Mouse (Mus musculus) embryonic facial prominence, embryonic 10.5 days (tissue): Measurements from ENCODE around the gene Gm5136. TPM values are rescaled to one million over a fixed set of nuclear protein-coding genes. Genes with fewer than 3 reads are reported as not detected.

ENCODE experiments used
- DNase-seq: peaks from one replicate; pipeline ENCODE4 v3.0.0-alpha.2; 2017; ENCODE audit warnings: low spot score
- H3K27ac ChIP-seq: fragments of 300-500 bp; sonication (generic); replicated peaks from 2 replicates; pipeline ENCODE4 v1.5.1; 2016; ENCODE audit warnings: mild to moderate bottlenecking
- H3K27me3 ChIP-seq: fragments of 300-500 bp; sonication (generic); replicated peaks from 2 replicates; pipeline ENCODE4 v1.6.1; 2016; ENCODE audit warnings: low read depth, mild to moderate bottlenecking; ENCODE audit not compliant: poor library complexity, severe bottlenecking
- H3K36me3 ChIP-seq: fragments of 300-500 bp; sonication (generic); replicated peaks from 2 replicates; pipeline ENCODE4 v1.6.1; 2016; ENCODE audit warnings: mild to moderate bottlenecking, moderate library complexity
- H3K4me1 ChIP-seq: fragments of 300-500 bp; sonication (generic); 2 replicates; pipeline ENCODE4 v1.6.1; 2016
- H3K4me3 ChIP-seq: fragments of 300-500 bp; sonication (generic); 2 replicates; pipeline ENCODE4 v1.5.1; 2016; ENCODE audit warnings: mild to moderate bottlenecking, moderate library complexity
- H3K9me3 ChIP-seq: fragments of 300-500 bp; sonication (generic); 2 replicates; pipeline ENCODE4 v1.6.1; 2016; ENCODE audit warnings: mild to moderate bottlenecking
- WGBS: fragments of 180-500 bp; shearing (Covaris S2); methylation state at CpG from one replicate; pipeline ENCODE4 v1.1.7; 2016; 5-methylcytosine and 5-hydroxymethylcytosine counted together
- polyA plus RNA-seq: library from polyadenylated mRNA; unstranded; fragments of >200 nt; fragmentation: Nextera tagmentation; extraction: Ambion mirVana; gene quantifications from 2 replicates; pipeline ENCODE4 v1.2.1, GENCODE M21; 2016

The Gm5136 gene
- polyA plus RNA-seq, 1 experiment from 2014 or later: not detected

DNA sequence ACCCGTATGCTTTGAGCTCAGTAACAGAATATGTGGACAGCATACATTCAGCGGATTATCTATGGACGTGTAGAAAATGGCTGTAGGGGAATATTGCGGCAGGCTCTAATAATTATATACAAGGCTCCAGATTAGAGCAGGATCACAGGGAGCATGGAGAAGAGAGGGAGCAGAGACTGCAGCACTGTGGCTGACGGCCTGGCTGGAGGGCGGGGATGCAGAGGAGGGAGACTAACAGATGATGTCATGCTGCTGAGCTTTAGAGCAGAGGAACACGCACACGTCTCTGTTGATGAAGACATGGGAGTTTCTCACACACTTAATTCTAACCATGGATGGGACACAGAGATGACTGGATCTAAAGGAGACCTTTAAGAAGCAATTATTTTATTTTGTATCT, 22.9 kb downstream of the Gm5136 start:
- 86% methylated on average over 8 of the region's 8 CpGs for WGBS
- Histone ChIP-seq H3K27ac (no peak overlapping the region), H3K4me1 (no peaks in the 10 kb centered on the region), H3K27me3 (no peaks in the 10 kb centered on the region), H3K9me3 (no peaks in the 10 kb centered on the region), H3K4me3 (no peak overlapping the region), H3K36me3 (no peaks in the 10 kb centered on the region)
- no peak for DNase-seq

DNA sequence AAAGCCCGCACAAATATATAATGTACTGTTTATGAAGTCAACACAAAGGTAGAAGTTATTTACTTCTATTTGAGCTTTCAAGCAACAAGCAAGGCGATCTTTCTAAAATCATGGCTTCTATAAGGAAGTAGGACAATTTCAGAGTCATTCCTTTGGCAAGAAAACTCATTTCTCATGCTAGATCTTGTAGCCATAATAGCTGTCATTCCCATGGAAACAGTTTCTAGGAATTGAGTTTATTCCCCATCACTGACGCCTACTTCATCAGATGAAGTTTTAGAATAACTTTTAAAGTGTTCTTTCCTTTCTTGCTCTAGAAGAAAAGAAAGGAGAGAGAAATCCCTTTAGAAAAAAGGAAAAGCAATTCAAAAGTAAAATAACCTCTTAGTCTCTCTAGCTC, 31.0 kb downstream of the Gm5136 start:
- 89% methylated on average over 3 of the region's 3 CpGs for WGBS
- H3K27ac ChIP-seq: no peak overlapping the region
- H3K4me1 ChIP-seq: no peaks in the 10 kb centered on the region
- H3K9me3 ChIP-seq: no peaks in the 10 kb centered on the region
- DNase-seq: no peak
- H3K4me3 ChIP-seq: no peak overlapping the region
- no peaks in the 10 kb centered on the region for H3K36me3 ChIP-seq
- H3K27me3 ChIP-seq: no peaks in the 10 kb centered on the region

DNA sequence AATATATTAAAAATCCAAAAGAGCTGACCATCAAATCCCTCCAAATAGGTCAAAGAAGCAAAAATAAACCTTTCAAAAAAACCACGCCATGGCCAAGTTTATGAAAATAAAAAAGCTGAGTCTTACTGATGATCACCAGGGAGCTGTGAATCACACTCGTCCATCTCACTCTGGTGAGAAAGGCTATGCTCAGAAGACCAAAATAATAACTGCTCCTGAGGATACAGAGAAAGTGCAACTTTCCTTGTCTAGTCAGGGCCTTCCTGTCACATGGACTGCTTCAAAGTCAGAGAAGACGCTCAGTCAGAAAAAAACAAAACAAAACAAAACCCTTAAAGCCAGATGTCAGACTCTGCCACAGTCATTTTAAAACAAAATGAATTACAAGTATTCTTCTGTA, 39.7 kb downstream of the Gm5136 start:
- no peak overlapping the region for H3K4me3 ChIP-seq

DNA sequence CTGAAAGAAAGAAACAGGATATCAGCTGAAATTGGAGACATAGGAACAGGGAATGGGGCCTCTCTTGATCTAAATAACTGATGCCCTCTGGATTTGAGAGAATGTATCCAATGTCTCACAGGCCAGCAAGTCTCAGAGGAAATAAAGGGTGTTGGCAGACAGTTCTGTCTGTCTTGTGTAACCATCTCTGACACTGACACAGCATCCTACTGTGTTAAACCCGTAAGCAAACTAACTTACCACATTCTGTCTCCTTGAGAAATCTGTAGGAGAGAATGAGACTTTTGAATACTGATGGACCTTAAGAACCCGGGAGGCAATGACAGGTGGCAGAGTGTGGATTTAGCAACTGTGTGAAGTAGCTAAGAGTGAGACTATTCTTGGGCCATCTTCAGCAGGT, 41.7 kb downstream of the Gm5136 start:
- Histone ChIP-seq H3K27me3 (no peaks in the 10 kb centered on the region), H3K4me1 (no peaks in the 10 kb centered on the region), H3K36me3 (no peaks in the 10 kb centered on the region), H3K27ac (no peak overlapping the region), H3K4me3 (no peak overlapping the region), H3K9me3 (no peaks in the 10 kb centered on the region)
- WGBS: 76% methylated on average over 2 of the region's 2 CpGs
- DNase-seq: no peak

More for the DNA sequence above, 39.7 kb downstream of the Gm5136 start:
- no peaks in the 10 kb centered on the region for H3K9me3 ChIP-seq
- no peaks in the 10 kb centered on the region for H3K4me1 ChIP-seq
- H3K27ac ChIP-seq: no peak overlapping the region
- WGBS: 65% methylated on average over 3 of the region's 3 CpGs
- no peak for DNase-seq
- H3K36me3 ChIP-seq: no peaks in the 10 kb centered on the region
- H3K27me3 ChIP-seq: no peaks in the 10 kb centered on the region

DNA sequence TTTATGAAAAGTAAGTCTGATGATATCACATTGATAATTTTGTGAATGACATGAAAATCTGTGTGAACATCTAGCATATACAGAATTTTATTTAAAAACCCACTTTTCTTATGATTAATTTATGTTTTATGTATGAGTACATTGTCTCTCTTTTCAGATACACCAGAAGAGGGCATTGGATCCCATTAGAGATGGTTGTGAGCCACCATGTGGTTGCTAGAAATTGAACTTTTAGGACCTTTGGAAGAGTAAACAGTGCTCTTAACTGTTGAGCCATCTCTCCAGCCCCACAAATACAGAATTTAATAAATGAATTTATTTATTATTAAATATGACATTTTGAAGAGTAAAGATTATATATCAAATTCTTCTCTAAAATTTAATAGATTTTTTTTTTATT, 42.3 kb downstream of the Gm5136 start:
- H3K36me3 ChIP-seq: no peaks in the 10 kb centered on the region
- H3K4me3 ChIP-seq: no peak overlapping the region
- no peak overlapping the region for H3K27ac ChIP-seq
- no peaks in the 10 kb centered on the region for H3K4me1 ChIP-seq
- no peak for DNase-seq
- no peaks in the 10 kb centered on the region for H3K9me3 ChIP-seq
- no peaks in the 10 kb centered on the region for H3K27me3 ChIP-seq

DNA sequence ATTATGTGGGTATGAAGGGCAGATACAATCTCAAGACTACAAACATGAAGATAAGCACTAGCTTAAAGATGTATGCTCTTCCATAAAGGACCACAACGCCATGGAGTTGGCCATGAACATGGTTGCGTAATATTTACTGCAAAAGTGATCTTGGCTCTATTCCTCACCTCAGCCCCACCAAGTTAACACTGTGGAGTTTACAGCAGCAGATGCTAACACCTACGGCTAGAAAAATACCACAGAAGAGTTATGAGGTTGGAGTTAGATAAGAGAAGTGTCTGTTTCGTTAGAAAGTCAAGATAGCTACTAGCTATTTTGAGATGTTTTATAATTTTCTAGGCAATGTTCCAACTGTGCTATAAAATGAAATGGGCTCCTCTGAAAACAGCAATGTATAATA, 43.1 kb downstream of the Gm5136 start:
- H3K9me3 ChIP-seq: no peaks in the 10 kb centered on the region
- 89% methylated on average over 4 of the region's 4 CpGs for WGBS
- no peaks in the 10 kb centered on the region for H3K4me1 ChIP-seq
- H3K27ac ChIP-seq: no peak overlapping the region
- DNase-seq: no peak
- H3K36me3 ChIP-seq: no peaks in the 10 kb centered on the region
- H3K27me3 ChIP-seq: no peaks in the 10 kb centered on the region
- no peak overlapping the region for H3K4me3 ChIP-seq

DNA sequence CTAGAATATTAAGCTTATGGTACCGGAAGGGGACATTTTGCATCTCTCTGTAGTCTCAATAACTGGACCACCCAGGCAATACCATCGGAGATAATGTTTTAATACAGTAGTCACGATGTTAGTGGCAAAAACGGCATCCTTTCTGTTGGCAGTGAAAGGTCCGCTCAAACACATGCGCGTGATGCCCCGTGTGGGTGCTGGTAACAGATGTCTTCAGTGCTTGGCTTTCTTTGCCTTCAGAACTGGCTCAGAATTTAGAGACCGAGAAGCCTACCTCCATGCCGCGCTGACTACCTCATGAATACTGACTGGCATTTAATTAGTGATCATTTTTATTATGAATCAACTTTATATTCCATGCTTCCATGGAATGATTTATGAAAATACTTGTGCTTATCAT, 44.9 kb downstream of the Gm5136 start:
- WGBS: 95% methylated on average over 11 of the region's 11 CpGs
- H3K9me3 ChIP-seq: no peaks in the 10 kb centered on the region
- no peaks in the 10 kb centered on the region for H3K27me3 ChIP-seq
- DNase-seq: no peak
- no peaks in the 10 kb centered on the region for H3K4me1 ChIP-seq
- H3K4me3 ChIP-seq: no peak overlapping the region
- no peak overlapping the region for H3K27ac ChIP-seq
- H3K36me3 ChIP-seq: no peaks in the 10 kb centered on the region

DNA sequence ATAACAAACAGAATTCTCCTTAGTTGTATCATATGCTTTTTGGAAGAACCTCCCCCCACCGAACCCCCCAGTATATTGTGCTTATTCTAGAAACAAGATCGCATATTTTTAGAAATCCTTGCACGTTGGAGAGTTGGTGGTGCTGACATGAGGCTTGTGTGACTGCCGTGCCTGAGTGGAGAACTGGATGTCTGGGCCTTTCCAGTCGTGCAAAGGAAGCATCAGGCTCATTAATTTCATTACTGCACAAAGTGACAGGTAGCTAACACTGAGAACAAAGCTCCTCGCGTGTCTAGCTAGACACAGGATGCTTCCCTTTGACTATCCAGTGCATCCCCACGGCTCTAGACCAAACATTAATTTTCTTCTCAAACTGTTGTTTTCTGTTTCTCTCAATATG, 47.1 kb downstream of the Gm5136 start:
- DNase-seq: no peak
- Histone ChIP-seq H3K9me3 (no peaks in the 10 kb centered on the region), H3K36me3 (no peaks in the 10 kb centered on the region), H3K27ac (no peak overlapping the region), H3K4me3 (no peak overlapping the region), H3K27me3 (no peaks in the 10 kb centered on the region), H3K4me1 (no peaks in the 10 kb centered on the region)
- 78% methylated on average over 8 of the region's 8 CpGs for WGBS

DNA sequence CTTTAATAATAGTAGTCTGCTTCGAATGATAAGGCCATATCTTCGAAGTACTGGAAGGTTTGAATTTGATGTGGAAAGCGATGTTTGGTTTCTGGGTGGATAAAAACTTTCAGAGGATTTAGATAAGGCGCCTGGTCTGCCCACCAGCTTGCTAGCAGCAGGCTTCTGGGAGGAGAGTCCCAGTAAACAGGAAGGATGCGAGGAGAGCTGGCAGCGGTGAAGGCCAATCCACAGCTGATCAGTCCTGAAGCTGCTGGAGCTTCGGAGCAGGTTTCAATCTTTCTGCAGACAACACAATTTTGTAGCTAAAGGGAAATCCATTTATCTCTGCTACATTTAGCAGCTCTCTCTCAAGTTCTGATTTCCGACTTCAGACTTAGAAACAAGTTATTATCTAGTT, 47.9 kb downstream of the Gm5136 start:
- Histone ChIP-seq H3K9me3 (no peaks in the 10 kb centered on the region), H3K4me3 (no peak overlapping the region), H3K36me3 (no peaks in the 10 kb centered on the region), H3K27me3 (no peaks in the 10 kb centered on the region), H3K4me1 (no peaks in the 10 kb centered on the region), H3K27ac (no peak overlapping the region)
- no peak for DNase-seq
- 80% methylated on average over 8 of the region's 8 CpGs for WGBS

DNA sequence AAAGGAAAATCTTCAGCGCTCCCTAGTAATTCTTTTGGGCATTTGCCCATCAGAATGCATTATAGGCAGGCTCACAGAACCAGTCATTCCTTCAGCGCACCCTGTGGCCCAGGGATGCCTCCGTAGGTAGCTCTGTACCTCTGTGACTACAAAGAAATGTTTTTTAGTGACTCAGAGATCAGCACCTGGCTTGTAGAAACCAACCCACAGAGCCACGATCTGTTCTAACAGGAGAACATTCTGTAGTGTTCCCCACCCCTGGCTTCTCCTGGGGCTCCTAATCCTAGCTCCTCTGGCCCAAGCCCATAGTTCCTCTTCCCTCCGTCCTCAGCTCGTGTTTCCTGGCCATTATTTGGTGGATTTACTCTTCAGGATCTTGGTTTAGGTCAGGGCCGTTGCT, 50.8 kb downstream of the Gm5136 start:
- DNase-seq: no peak
- 82% methylated on average over 7 of the region's 7 CpGs for WGBS
- Histone ChIP-seq H3K9me3 (no peaks in the 10 kb centered on the region), H3K4me1 (no peaks in the 10 kb centered on the region), H3K27me3 (no peaks in the 10 kb centered on the region), H3K27ac (no peak overlapping the region), H3K36me3 (no peaks in the 10 kb centered on the region), H3K4me3 (no peak overlapping the region)
